Mouse (Mus musculus): ENCODE measurements around the gene Fbxo11. TPM values are rescaled to one million over a fixed set of nuclear protein-coding genes. Genes with fewer than 3 reads are reported as not detected.

Fbxo11 gene
- polyA plus RNA-seq, 1 experiment from 2014 or later: 30.7 TPM

Other genes starting within 250 kb of the Fbxo11 start
- gene Rpl36-ps4, start 144.3 kb downstream of the Fbxo11 start, polyA plus RNA-seq (2015; fragmentation: Nextera tagmentation; extraction: Ambion mirVana): not detected in 2 replicates
- gene Msh6, start 90.2 kb downstream of the Fbxo11 start, polyA plus RNA-seq (2015; fragmentation: Nextera tagmentation; extraction: Ambion mirVana): 28.3 and 31.7 TPM in 2 replicates